Mouse (Mus musculus) kidney, embryonic 16.5 days (tissue): ENCODE data around the gene Myt1l. TPM values are rescaled to one million over a fixed set of nuclear protein-coding genes. Genes with fewer than 3 reads are reported as not detected.

Experiments used
- ATAC-seq: fragments of 200-750 bp; cut with Nextera tagmentation; 2 replicates; pipeline ENCODE4 v1.8.0; 2017; ENCODE audit warnings: moderate TSS enrichment; ENCODE audit not compliant: low FRiP score, low TSS enrichment
- H3K27ac ChIP-seq: fragments of 300-500 bp; sonication (generic); 2 replicates; pipeline ENCODE4 v1.5.1; 2014; ENCODE audit warnings: low read length
- H3K27me3 ChIP-seq: fragments of 300-500 bp; sonication (generic); 2 replicates; pipeline ENCODE4 v1.6.1; 2014; ENCODE audit warnings: low read length, control low read depth, mixed read lengths; ENCODE audit not compliant: insufficient read depth
- H3K36me3 ChIP-seq: fragments of 300-500 bp; sonication (generic); 2 replicates; pipeline ENCODE4 v1.6.1; 2014; ENCODE audit warnings: low read length, control low read depth, mixed read lengths; ENCODE audit not compliant: insufficient read depth
- H3K4me1 ChIP-seq: fragments of 300-500 bp; sonication (generic); 2 replicates; pipeline ENCODE4 v1.6.1; 2014; ENCODE audit warnings: low read length, control low read depth, mixed read lengths; ENCODE audit not compliant: insufficient read depth
- H3K4me2 ChIP-seq: fragments of 300-500 bp; sonication (generic); replicated peaks from 2 replicates; pipeline ENCODE4 v1.6.1; 2014; ENCODE audit warnings: low read depth, low read length
- H3K4me3 ChIP-seq: fragments of 300-500 bp; sonication (generic); 2 replicates; pipeline ENCODE4 v1.5.1; 2014; ENCODE audit warnings: mild to moderate bottlenecking, low read length
- H3K9ac ChIP-seq: fragments of 300-500 bp; sonication (generic); replicated peaks from 2 replicates; pipeline ENCODE4 v1.6.1; 2014; ENCODE audit warnings: low read length
- H3K9me3 ChIP-seq: fragments of 300-500 bp; sonication (generic); 2 replicates; pipeline ENCODE4 v1.6.1; 2016; ENCODE audit warnings: low read length, control low read depth
- WGBS: fragments of 180-500 bp; shearing (Covaris S2); extraction: QIAGEN DNeasy Blood & Tissue Kit; methylation state at CpG from one replicate; pipeline ENCODE4 v1.1.7; 2014; 5-methylcytosine and 5-hydroxymethylcytosine counted together
- polyA plus RNA-seq: library from polyadenylated mRNA; unstranded; fragments of >200 nt; fragmentation: Nextera tagmentation; extraction: Ambion mirVana; gene quantifications from 2 replicates; pipeline ENCODE4 v1.2.1, GENCODE M21; 2015

The Myt1l gene
- polyA plus RNA-seq, 1 experiment from 2014 or later: 0.41 TPM

DNA sequence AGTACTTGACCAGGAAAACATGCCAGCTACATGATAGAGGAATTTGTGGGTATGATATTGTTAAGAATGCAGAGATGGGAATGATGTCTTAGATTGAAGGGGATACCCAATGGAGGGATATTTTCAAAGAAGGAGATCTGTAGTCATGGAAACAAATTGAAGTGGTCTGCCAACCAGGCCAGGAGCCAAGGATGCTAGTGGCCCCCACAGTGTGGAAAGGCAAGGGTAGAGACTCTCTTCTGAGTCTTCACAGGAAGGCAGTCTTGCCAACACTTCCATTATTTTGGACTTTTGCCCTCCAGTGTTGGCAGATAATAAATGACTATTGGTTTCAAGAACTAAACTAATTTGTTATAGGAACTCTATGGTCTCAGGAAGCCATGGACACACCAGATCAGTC is 89.6 kb downstream of the Myt1l start:
- H3K27ac ChIP-seq: no peak overlapping the region
- no peaks in the 10 kb centered on the region for H3K36me3 ChIP-seq
- H3K27me3 ChIP-seq: no peaks in the 10 kb centered on the region
- no peak overlapping the region for H3K9ac ChIP-seq
- no peaks in the 10 kb centered on the region for H3K4me1 ChIP-seq
- no peak overlapping the region for H3K4me3 ChIP-seq
- H3K4me2 ChIP-seq: no peak overlapping the region
- ATAC-seq: no peak
- H3K9me3 ChIP-seq: no peaks in the 10 kb centered on the region

- Histone ChIP-seq H3K27ac (no peak overlapping the region), H3K4me2 (no peak overlapping the region), H3K4me3 (no peak overlapping the region), H3K9me3 (no peaks in the 10 kb centered on the region), H3K27me3 (no peaks in the 10 kb centered on the region), H3K36me3 (no peaks in the 10 kb centered on the region), H3K9ac (no peak overlapping the region), H3K4me1 (no peaks in the 10 kb centered on the region)
- WGBS: 58% methylated on average over 5 of the region's 5 CpGs
- ATAC-seq: no peak
Measured at GRCm38 (mm10) chr12:29621530-29621929, 93.3 kb downstream of the Myt1l start.

DNA sequence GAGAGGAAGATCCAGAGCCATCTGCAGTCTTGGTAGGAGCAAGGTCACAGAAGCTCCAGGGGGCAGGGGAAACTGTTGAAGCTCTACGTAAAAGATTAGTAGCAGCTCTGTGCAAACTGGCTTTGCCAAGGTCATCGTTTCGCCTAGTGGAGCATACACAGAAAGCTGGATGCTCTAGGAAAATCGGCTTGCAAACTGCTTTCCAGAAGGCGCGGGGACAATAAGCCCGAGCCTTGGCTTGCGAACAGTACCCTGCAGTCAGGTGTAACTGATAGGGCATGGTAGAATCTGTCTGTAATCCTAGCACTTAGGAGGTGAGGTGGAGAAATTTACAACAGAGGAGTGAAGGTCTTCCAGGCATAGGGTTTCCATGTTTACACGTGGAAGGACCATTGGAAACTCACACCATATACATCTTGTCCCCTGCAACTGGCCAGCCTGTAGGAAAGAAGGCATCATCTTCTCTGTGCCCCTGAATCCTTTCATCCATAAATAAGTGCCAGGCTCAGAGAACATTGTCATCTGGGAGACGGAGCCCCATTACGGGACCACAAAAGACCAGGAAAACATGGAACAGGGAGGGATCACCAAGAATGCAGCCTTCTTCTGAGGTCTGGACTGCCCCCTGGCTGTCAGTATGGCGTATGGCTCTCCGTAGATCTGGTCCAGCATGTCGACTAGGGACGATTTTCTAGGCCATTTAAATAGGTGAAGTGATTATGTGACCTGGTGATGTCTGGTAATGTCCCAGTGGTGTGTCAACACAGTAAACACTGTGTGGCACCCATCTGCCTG is 100.0 kb downstream of the Myt1l start:
- H3K4me1 ChIP-seq: no peaks in the 10 kb centered on the region
- H3K27me3 ChIP-seq: no peaks in the 10 kb centered on the region
- H3K9ac ChIP-seq: no peak overlapping the region
- H3K36me3 ChIP-seq: no peaks in the 10 kb centered on the region
- peak; percentile 59 for ATAC-seq
- no peak overlapping the region for H3K4me3 ChIP-seq
- no peaks in the 10 kb centered on the region for H3K9me3 ChIP-seq
- no peak overlapping the region for H3K27ac ChIP-seq
- H3K4me2 ChIP-seq: no peak overlapping the region; the same call in 1 of the 2 replicates
- 45% methylated on average over 15 of the region's 15 CpGs for WGBS

DNA sequence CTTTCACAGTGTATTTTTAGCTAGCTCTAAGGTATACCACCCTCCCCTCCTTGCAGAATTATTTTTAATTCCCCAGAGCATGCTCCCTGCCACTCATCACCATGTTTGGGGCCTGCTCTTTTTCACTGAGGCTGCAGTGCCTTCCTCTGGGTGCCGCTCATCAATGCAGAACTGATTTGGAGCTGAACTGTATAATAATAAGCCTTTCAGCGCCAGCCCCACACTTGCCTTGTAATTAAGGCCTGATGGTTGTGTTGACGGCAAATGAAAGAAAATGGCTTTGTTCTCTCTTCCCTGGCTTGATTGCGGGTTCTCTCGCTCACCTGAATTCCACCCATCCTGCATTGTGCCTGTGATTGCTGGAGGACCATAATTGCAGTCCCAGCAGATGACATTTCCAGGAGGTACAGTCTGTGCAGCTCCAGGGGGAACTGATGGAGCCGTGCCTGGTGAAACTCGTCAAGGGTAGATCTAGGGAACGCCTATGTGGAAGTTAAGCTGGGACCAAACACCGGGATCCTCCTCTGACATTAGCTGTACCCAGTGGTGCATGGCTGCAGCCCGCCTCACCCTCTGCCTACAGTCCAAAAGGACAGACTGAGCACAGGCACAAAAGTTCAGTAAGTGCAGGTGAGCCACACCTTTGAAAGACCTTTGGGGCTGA is 101.8 kb downstream of the Myt1l start:
- H3K27ac ChIP-seq: no peak overlapping the region
- WGBS: 63% methylated on average over 10 of the region's 10 CpGs
- no peaks in the 10 kb centered on the region for H3K9me3 ChIP-seq
- no peaks in the 10 kb centered on the region for H3K27me3 ChIP-seq
- H3K4me1 ChIP-seq: no peaks in the 10 kb centered on the region
- no peak overlapping the region for H3K4me2 ChIP-seq
- ATAC-seq: no peak
- H3K36me3 ChIP-seq: no peaks in the 10 kb centered on the region
- no peak overlapping the region for H3K4me3 ChIP-seq
- H3K9ac ChIP-seq: no peak overlapping the region

GRCm38 (mm10) chr12:29634509-29634908 is 106.3 kb downstream of the Myt1l start:
- Histone ChIP-seq H3K9me3 (no peaks in the 10 kb centered on the region), H3K4me1 (no peaks in the 10 kb centered on the region), H3K9ac (no peak overlapping the region), H3K4me2 (no peak overlapping the region), H3K27me3 (no peaks in the 10 kb centered on the region), H3K36me3 (no peaks in the 10 kb centered on the region), H3K27ac (no peak overlapping the region), H3K4me3 (no peak overlapping the region)
- no peak for ATAC-seq
- 86% methylated on average over 2 of the region's 2 CpGs for WGBS

GRCm38 (mm10) chr12:29639543-29640196 is 111.5 kb downstream of the Myt1l start:
- Histone ChIP-seq H3K4me1 (no peaks in the 10 kb centered on the region), H3K9ac (no peak overlapping the region), H3K4me2 (no peak overlapping the region), H3K36me3 (no peaks in the 10 kb centered on the region), H3K9me3 (no peaks in the 10 kb centered on the region), H3K4me3 (no peak overlapping the region), H3K27me3 (no peaks in the 10 kb centered on the region), H3K27ac (no peak overlapping the region)
- 70% methylated on average over 11 of the region's 11 CpGs for WGBS
- ATAC-seq: no peak

DNA sequence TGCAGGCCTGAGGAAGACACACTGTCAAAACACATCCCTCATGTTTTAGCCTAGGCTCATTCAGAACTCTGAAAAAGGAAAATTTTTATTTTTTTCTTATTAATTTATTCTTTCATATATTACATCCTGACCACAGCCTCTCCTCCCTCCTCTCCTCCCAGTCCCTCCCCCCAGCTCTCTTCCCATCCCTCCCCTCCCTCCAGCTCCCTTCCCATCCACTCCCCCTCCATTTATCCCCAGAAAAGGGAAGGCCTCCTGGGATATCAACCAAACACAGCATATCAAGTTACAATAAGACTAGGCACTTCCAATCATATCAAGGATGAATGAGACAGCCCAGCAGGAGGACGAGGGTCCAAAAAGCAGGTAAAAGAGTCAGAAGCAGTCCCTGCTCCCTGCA is 112.0 kb downstream of the Myt1l start:
- H3K9ac ChIP-seq: no peak overlapping the region
- 60% methylated on average over 1 of the region's 1 CpGs for WGBS

DNA sequence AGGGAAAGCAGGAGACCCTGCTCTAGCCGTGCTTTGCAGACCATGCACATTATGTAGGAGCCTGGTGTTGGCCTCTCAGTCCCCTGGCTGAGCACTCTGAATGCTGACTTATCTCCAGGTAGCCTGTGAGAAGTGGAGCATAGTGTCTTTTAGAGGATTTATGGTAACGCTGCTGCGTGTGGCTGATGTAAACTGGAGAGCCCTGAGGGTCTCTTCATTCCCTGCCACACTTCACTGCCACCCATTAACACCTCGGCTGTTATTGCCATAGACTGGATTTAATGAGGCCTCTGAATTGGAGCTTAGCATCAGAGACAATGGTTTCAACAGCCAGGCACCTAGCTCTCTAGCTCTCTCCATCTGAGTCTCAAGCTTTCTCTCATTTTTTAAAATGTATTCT is 114.7 kb downstream of the Myt1l start:
- Histone ChIP-seq H3K27ac (no peak overlapping the region), H3K27me3 (no peaks in the 10 kb centered on the region), H3K4me2 (no peak overlapping the region), H3K9me3 (no peaks in the 10 kb centered on the region), H3K4me3 (no peak overlapping the region), H3K36me3 (no peaks in the 10 kb centered on the region), H3K9ac (no peak overlapping the region), H3K4me1 (no peaks in the 10 kb centered on the region)
- WGBS: 5% methylated on average over 4 of the region's 4 CpGs
- no peak for ATAC-seq

More for the DNA sequence above, 112.0 kb downstream of the Myt1l start:
- no peak for ATAC-seq
- no peak overlapping the region for H3K4me3 ChIP-seq
- no peaks in the 10 kb centered on the region for H3K36me3 ChIP-seq
- no peaks in the 10 kb centered on the region for H3K4me1 ChIP-seq
- H3K27me3 ChIP-seq: no peaks in the 10 kb centered on the region
- H3K27ac ChIP-seq: no peak overlapping the region
- no peak overlapping the region for H3K4me2 ChIP-seq
- no peaks in the 10 kb centered on the region for H3K9me3 ChIP-seq

GRCm38 (mm10) chr12:29644091-29644490 is 115.9 kb downstream of the Myt1l start:
- H3K27me3 ChIP-seq: no peaks in the 10 kb centered on the region
- no peak overlapping the region for H3K9ac ChIP-seq
- 74% methylated on average over 4 of the region's 4 CpGs for WGBS
- H3K9me3 ChIP-seq: no peaks in the 10 kb centered on the region
- H3K36me3 ChIP-seq: no peaks in the 10 kb centered on the region
- no peak overlapping the region for H3K27ac ChIP-seq
- no peaks in the 10 kb centered on the region for H3K4me1 ChIP-seq
- no peak overlapping the region for H3K4me3 ChIP-seq
- no peak overlapping the region for H3K4me2 ChIP-seq
- no peak for ATAC-seq

GRCm38 (mm10) chr12:29644721-29645120 is 116.5 kb downstream of the Myt1l start:
- H3K36me3 ChIP-seq: no peaks in the 10 kb centered on the region
- WGBS: 71% methylated on average over 7 of the region's 7 CpGs
- H3K4me1 ChIP-seq: no peaks in the 10 kb centered on the region
- H3K27ac ChIP-seq: no peak overlapping the region
- ATAC-seq: no peak
- no peak overlapping the region for H3K4me2 ChIP-seq
- H3K9ac ChIP-seq: no peak overlapping the region
- no peak overlapping the region for H3K4me3 ChIP-seq
- H3K9me3 ChIP-seq: no peaks in the 10 kb centered on the region
- no peaks in the 10 kb centered on the region for H3K27me3 ChIP-seq
